Mouse (Mus musculus): ENCODE data around the gene Pira2. TPM values are rescaled to one million over a fixed set of nuclear protein-coding genes. Genes with fewer than 3 reads are reported as not detected.
"Not testable (repeated sequence)": the region's sequence is repeated elsewhere in the genome, so short reads cannot be mapped to it uniquely, and the experiment has no call there.

Pira2 gene
- 8.9 and 15.8 TPM in 2 replicates for polyA plus RNA-seq (2011; ENCODE audit: insufficient read depth, insufficient read length, low replicate concordance, missing spikeins)

DNA sequence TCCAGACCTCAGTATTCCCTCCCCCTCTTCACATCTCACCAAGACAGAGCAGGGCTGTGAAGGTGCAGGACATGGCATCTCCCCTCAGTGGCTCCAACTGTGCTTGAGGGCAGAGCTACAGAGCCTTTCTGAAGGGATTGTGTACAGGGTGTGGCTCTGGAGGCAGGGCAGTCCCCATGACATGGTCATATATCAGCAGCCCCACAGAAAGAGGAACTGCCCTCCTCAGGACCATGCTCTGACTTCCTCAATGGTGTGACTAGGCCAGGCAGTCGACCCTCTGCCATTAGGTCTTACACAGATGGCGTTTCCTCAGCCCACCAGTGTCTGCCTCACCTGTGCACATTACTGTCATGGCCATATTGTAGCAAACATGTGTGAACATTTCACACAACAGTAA lies at the start of gene Pira2:
Gene Pira2 (minus strand): TSS at position 101 of the 400 bp plus-strand sequence.
- not testable (repeated sequence) for H3K4me1 ChIP-seq (ENCODE audit: control insufficient read depth, insufficient read depth, low read length); H3K27ac ChIP-seq (ENCODE audit: control insufficient read depth, insufficient read depth, low read depth, low read length, poor library complexity); H3K4me3 ChIP-seq (replicated peaks; ENCODE audit: control insufficient read depth, low read depth, low read length)
- no CpG with 5 or more reads among the region's 2 CpGs for WGBS

DNA sequence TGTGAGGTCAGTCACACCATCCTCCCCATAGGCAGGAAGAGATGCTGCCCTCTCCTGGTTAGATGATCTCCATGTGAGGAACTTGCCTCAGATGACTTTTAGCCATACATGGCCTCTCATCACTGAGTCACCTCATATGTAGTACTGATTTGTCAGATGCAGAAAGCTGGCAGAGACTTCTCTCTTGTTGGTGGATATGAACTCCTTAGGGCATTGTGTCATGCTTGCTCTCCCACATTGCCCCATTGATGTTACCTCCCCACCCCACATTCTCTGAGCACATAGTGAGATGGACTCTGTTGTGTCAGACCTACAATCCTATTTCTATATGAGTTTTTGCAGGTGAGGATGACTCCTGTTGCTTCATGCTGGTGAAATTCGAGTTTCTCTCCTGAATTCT lies 30.2 kb upstream of the Pira2 start:
- H3K4me1 ChIP-seq (ENCODE audit: control insufficient read depth, insufficient read depth, low read length), result not testable (repeated sequence)
- WGBS, result no CpG with 5 or more reads among the region's 1 CpGs

DNA sequence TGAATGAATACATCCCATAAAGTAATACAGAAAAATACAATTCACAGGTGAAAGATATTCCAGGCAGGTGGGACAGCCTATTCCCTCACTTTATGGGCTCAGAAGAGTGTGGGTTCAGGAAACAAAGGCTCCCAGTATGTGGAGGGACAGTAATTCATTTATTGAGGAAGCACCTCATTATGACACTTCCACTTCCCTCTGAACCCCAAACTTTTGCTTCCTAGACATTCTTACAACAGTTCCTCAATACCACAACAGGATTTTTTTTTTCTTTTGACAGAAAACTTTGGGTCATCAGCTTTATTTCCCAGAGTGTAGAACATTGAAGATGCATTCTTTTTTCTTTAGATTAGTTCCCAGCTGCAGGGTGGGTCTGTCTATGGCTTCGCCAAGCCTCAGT lies 7.0 kb downstream of the Pira2 start:
- not testable (repeated sequence) for H3K4me3 ChIP-seq (replicated peaks; ENCODE audit: control insufficient read depth, low read depth, low read length)

More for the DNA sequence above, 30.2 kb upstream of the Pira2 start:
- not testable (repeated sequence) for H3K27ac ChIP-seq (ENCODE audit: control insufficient read depth, insufficient read depth, low read depth, low read length, poor library complexity); H3K4me3 ChIP-seq (replicated peaks; ENCODE audit: control insufficient read depth, low read depth, low read length)

DNA sequence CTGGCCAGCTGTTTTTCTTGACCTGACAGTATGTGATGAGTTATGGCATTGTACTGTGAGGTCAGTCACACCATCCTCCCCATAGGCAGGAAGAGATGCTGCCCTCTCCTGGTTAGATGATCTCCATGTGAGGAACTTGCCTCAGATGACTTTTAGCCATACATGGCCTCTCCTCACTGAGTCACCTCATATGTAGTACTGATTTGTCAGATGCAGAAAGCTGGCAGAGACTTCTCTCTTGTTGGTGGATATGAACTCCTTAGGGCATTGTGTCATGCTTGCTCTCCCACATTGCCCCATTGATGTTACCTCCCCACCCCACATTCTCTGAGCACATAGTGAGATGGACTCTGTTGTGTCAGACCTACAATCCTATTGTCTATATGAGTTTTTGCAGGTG lies 14.2 kb downstream of the Pira2 start:
- H3K27ac ChIP-seq (ENCODE audit: control insufficient read depth, insufficient read depth, low read depth, low read length, poor library complexity); H3K4me3 ChIP-seq (replicated peaks; ENCODE audit: control insufficient read depth, low read depth, low read length): not testable (repeated sequence)

More for the DNA sequence above, 7.0 kb downstream of the Pira2 start:
- H3K27ac ChIP-seq (ENCODE audit: control insufficient read depth, insufficient read depth, low read depth, low read length, poor library complexity); H3K4me1 ChIP-seq (ENCODE audit: control insufficient read depth, insufficient read depth, low read length): not testable (repeated sequence)
- no CpG with 5 or more reads among the region's 1 CpGs for WGBS

DNA sequence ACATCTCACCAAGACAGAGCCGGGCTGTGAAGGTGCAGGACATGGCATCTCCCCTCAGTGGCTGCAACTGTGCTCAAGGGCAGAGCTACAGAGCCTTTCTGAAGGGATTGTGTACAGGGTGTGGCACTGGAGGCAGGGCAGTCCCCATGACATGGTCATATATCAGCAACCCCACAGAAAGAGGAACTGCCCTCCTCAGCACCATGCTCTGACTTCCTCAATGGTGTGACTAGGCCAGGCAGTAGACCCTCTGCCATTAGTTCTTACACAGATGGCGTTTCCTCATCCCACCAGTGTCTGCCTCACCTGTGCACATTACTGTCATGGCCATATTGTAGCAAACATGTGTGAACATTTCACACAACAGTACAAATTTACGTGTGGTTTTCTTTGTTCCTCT lies 19.3 kb downstream of the Pira2 start, which contains the start of gene Gm15448:
Gene Gm15448 (minus strand): TSS at position 89 of the 400 bp plus-strand sequence.
- WGBS, result 0% methylated on average over 1 of the region's 3 CpGs
- peak within 1 kb of the TSS; percentile 75 for H3K27ac ChIP-seq (ENCODE audit: control insufficient read depth, insufficient read depth, low read depth, low read length, poor library complexity)
- not testable (repeated sequence) for H3K4me1 ChIP-seq (ENCODE audit: control insufficient read depth, insufficient read depth, low read length); H3K4me3 ChIP-seq (replicated peaks; ENCODE audit: control insufficient read depth, low read depth, low read length)

More for the DNA sequence above, 14.2 kb downstream of the Pira2 start:
- H3K4me1 ChIP-seq (ENCODE audit: control insufficient read depth, insufficient read depth, low read length), result not testable (repeated sequence)

DNA sequence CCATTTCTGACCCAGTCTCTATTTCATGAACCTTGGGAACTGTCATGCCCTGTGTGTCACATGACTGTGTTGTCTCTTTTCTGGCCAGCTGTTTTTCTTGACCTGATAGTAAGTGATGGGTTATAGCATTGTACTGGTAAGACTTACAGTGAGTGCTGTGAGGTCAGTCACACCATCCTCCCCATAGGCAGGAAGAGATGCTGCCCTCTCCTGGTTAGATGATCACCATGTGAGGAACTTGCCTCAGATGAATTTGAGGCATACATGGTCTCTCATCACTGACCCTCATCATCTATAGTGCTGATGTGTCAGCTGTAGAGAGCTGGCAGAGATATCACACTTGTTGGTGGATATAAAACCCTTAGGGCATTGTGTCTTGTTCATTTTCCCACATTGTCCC lies 32.9 kb downstream of the Pira2 start:
- not testable (repeated sequence) for H3K4me3 ChIP-seq (replicated peaks; ENCODE audit: control insufficient read depth, low read depth, low read length); H3K4me1 ChIP-seq (ENCODE audit: control insufficient read depth, insufficient read depth, low read length); H3K27ac ChIP-seq (ENCODE audit: control insufficient read depth, insufficient read depth, low read depth, low read length, poor library complexity)
- peak; percentile 34; the same call in 1 of the 2 replicates for TF ChIP-seq CTCF (IDR thresholded peaks at IDR 0.05; ENCODE audit: control insufficient read depth, insufficient read depth, low read length)

DNA sequence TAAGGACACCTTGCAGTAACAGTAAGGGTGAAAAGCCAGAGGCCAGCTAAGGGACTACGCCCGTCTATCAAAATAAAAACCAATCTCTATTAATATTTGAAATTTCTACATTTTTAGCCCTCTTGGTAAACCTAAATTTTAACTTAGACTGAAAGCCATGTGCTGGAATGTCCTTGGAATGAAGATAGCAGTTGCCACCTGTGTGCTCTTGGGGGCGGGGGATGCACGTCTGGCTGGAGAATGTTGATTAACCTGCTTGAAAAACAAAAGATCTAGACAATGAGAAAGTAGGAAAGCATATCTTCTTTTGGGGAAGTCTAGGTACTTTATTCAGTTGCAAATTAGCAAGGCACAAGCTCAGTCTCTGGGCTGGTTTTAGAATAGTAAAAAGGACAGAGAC lies 41.9 kb downstream of the Pira2 start:
- WGBS, result 82% methylated on average over 4 of the region's 4 CpGs
- H3K27ac ChIP-seq (ENCODE audit: control insufficient read depth, insufficient read depth, low read depth, low read length, poor library complexity); H3K4me1 ChIP-seq (ENCODE audit: control insufficient read depth, insufficient read depth, low read length); H3K4me3 ChIP-seq (replicated peaks; ENCODE audit: control insufficient read depth, low read depth, low read length): not testable (repeated sequence)

DNA sequence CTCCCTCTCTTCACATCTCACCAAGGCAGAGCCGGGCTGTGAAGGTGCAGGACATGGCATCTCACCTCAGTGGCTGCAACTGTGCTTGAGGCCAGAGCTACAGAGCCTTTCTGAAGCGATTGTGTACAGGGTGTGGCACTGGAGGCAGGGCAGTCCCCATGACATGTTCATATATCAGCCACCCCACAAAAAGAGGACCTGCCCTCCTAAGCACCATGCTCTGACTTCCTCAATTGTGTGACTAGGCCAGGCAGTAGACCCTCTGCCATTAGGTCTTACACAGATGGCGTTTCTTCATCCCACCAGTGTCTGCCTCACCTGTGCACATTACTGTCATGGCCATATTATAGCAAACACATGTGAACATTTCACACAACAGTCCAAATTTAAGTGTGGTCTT lies 44.9 kb downstream of the Pira2 start:
- H3K27ac ChIP-seq (ENCODE audit: control insufficient read depth, insufficient read depth, low read depth, low read length, poor library complexity); H3K4me3 ChIP-seq (replicated peaks; ENCODE audit: control insufficient read depth, low read depth, low read length); H3K4me1 ChIP-seq (ENCODE audit: control insufficient read depth, insufficient read depth, low read length): not testable (repeated sequence)
- 20% methylated on average over 3 of the region's 3 CpGs for WGBS

DNA sequence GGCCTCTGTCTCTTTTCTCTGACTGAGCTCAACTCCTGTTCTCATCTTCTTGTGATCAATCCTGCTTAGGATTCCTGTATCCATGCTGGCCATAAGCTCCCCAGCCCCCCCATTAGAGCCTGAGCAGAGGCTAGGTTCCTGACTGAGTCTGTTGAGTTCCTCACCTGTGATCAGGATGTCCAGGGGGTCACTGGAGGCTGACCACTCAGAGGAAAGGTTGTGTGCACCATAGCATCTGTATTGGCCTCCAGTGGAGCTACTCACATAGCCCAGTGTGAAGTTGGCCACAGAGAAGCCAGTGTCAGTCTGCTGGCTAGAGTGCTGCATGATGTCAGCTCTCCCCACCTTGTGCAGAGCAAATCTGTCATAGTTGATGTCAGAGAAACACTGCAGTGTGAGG lies 48.6 kb downstream of the Pira2 start:
- H3K4me1 ChIP-seq (ENCODE audit: control insufficient read depth, insufficient read depth, low read length); H3K27ac ChIP-seq (ENCODE audit: control insufficient read depth, insufficient read depth, low read depth, low read length, poor library complexity); H3K4me3 ChIP-seq (replicated peaks; ENCODE audit: control insufficient read depth, low read depth, low read length): not testable (repeated sequence)

Other genes starting within 250 kb of the Pira2 start
- 1.1 TPM in 1 of 2 replicates, not detected in the other for gene Oscar, start 228.9 kb downstream of the Pira2 start, polyA plus RNA-seq (2011; ENCODE audit: insufficient read depth, insufficient read length, low replicate concordance, missing spikeins)
- 372 and 377 TPM in 2 replicates for gene Ndufa3, start 227.7 kb downstream of the Pira2 start, polyA plus RNA-seq (2011; ENCODE audit: insufficient read depth, insufficient read length, low replicate concordance, missing spikeins)
- 12.2 and 42.0 TPM in 2 replicates for gene Tfpt, start 215.1 kb downstream of the Pira2 start, polyA plus RNA-seq (2011; ENCODE audit: insufficient read depth, insufficient read length, low replicate concordance, missing spikeins)
- 26.4 and 45.2 TPM in 2 replicates for gene Prpf31, start 215.1 kb downstream of the Pira2 start, polyA plus RNA-seq (2011; ENCODE audit: insufficient read depth, insufficient read length, low replicate concordance, missing spikeins)
- 72.1 and 112 TPM in 2 replicates for gene Cnot3, start 199.8 kb downstream of the Pira2 start, polyA plus RNA-seq (2011; ENCODE audit: insufficient read depth, insufficient read length, low replicate concordance, missing spikeins)
- gene Leng1, start 179.2 kb downstream of the Pira2 start, polyA plus RNA-seq (2011; ENCODE audit: insufficient read depth, insufficient read length, low replicate concordance, missing spikeins), result 5.5 and 9.8 TPM in 2 replicates
- gene Tmc4, start 167.5 kb downstream of the Pira2 start, polyA plus RNA-seq (2011; ENCODE audit: insufficient read depth, insufficient read length, low replicate concordance, missing spikeins), result 16.0 and 39.8 TPM in 2 replicates
- gene Tsen34, start 152.2 kb downstream of the Pira2 start, polyA plus RNA-seq (2011; ENCODE audit: insufficient read depth, insufficient read length, low replicate concordance, missing spikeins), result 23.8 and 25.8 TPM in 2 replicates
- gene Mboat7, start 151.5 kb downstream of the Pira2 start, polyA plus RNA-seq (2011; ENCODE audit: insufficient read depth, insufficient read length, low replicate concordance, missing spikeins), result 19.5 and 43.5 TPM in 2 replicates
- gene Rps9, start 141.1 kb downstream of the Pira2 start, polyA plus RNA-seq (2011; ENCODE audit: insufficient read depth, insufficient read length, low replicate concordance, missing spikeins), result 3,380 and 3,507 TPM in 2 replicates
- gene Pirb, start 124.7 kb downstream of the Pira2 start, polyA plus RNA-seq (2011; ENCODE audit: insufficient read depth, insufficient read length, low replicate concordance, missing spikeins), result 41.4 and 143 TPM in 2 replicates
- 0.72 and 4.4 TPM in 2 replicates for gene Gm15448, start 19.4 kb downstream of the Pira2 start, polyA plus RNA-seq (2011; ENCODE audit: insufficient read depth, insufficient read length, low replicate concordance, missing spikeins)
- 3.1 and 17.6 TPM in 2 replicates for gene Gm14548, start 53.1 kb upstream of the Pira2 start, polyA plus RNA-seq (2011; ENCODE audit: insufficient read depth, insufficient read length, low replicate concordance, missing spikeins)
- gene Lilra6, start 70.5 kb upstream of the Pira2 start, polyA plus RNA-seq (2011; ENCODE audit: insufficient read depth, insufficient read length, low replicate concordance, missing spikeins), result 5.3 and 20.8 TPM in 2 replicates
- 4.8 and 8.8 TPM in 2 replicates for gene Lair1, start 218.2 kb upstream of the Pira2 start, polyA plus RNA-seq (2011; ENCODE audit: insufficient read depth, insufficient read length, low replicate concordance, missing spikeins)